Mouse (Mus musculus) Muller cell, postnatal 12 days (primary cell): ENCODE data around the gene Top3a.
A peak's percentile ranks its signal among the peaks of the same experiment; 100 is the strongest.

Experiments used
- DNase-seq: peaks from one replicate; pipeline ENCODE4 v3.0.0-alpha.2; 2015; ENCODE audit errors: inconsistent ontology term

Top3a gene

DNA sequence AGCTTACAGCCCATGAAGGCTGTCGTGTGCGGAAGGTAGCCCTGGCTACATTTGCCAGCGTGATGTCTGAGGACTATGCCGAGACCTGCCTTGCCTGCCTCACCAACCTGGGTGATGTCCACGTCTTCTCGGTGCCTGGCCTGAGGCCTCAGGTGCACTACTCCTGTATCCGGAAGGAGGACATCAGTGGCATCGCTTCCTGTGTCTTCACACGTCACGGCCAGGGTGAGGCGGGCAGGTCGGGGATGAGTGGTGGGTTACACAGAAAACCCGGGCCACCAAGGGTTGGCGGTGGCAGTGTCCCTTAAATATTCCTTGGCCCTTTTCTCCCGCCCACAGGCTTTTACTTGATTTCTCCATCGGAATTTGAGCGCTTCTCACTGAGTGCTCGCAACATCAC lies 65.1 kb downstream of the Top3a start:
- DNase-seq, result no peak

DNA sequence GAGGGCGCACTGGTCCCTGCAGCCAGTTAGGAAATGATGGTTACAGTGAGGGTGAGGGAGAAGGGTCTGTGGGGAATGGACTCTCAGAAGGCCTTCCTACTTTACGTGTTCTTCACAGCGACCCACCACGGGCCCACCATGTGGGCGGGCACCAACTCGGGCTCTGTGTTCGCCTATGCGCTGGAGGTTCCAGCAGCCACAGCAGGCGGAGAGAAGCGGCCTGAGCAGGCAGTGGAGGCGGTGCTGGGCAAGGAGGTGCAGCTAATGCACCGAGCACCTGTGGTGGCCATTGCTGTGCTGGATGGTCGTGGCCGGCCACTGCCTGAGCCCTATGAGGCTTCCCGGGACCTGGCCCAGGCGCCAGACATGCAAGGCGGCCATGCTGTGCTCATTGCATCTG lies 65.9 kb downstream of the Top3a start:
- DNase-seq, result no peak

DNA sequence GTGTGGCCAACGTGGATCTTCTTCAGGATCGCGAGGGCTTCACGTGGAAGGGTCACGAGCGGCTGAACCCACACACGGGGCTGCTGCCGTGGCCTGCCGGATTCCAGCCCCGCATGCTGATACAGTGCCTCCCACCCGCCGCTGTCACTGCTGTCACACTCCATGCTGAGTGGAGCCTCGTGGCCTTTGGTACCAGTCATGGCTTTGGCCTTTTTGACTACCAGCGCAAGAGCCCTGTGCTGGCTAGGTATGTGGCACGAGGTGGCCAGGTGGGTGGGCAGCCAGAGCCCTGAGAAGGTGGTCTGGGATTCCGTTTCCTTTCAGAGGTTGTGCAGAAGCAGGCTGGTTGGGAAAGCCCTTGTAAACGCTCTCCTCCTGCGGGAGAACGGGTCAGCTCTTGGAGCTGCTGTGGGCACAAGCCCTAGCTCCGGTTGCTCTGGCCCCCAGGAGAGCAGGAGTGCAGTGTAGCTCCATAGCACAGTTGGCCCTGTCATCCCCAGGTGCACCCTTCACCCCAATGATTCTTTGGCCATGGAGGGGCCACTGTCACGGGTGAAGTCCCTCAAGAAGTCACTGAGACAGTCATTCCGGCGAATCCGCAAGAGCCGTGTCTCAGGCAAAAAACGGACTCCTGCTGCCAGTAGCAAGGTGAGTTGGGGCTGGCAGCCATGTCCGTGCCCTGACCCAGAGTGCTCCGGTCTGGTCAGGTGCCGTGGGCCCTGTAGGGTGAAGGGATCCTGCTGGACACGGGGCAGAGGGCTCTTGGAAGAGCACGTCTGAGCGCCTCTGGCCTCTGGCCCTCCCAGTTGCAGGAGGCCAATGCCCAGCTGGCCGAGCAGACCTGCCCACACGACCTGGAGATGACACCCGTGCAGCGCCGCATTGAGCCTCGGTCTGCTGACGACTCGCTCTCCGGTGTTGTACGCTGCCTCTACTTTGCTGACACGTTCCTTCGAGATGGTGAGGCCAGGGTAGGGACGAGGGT lies 67.4 kb downstream of the Top3a start:
- DNase-seq, result no peak

DNA sequence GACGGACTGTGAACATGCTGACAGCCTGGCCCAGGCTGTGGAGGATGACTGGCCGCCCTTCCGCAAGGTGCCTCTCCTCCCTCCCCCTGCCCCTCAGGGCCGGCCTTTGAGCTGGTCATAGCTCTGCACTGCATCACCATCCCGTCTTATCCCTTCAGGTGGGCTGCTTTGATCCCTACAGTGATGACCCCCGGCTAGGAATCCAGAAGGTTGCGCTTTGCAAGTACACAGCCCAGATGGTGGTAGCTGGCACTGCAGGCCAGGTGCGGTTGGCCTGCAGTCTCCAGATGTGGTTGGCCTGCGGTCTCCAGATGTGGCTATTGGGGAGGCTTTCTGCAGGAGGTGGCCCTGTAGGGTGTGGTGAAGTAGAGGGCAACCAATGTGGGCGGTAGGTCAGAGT lies 68.5 kb downstream of the Top3a start:
- no peak for DNase-seq

DNA sequence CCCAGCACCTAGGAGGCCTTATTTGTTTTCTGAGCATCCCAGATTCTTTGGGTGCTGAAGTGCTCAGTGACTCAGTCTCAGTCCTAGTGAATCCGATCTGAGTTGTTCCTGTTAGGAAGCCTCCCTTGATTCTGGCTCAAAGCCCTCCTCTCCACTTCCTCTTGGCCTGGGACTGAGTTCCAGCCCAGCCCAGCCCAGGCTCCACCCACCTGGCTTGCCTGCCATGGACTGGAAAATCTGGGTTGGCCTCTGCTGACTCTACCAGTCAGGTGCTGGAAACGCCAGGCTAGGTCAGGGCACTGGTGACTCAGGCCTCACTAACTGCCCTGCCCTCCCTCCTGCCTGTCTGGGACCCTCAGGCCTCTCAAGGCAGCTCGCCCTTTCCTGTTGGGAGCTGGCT lies 69.5 kb downstream of the Top3a start:
- DNase-seq, result peak; percentile 95

DNA sequence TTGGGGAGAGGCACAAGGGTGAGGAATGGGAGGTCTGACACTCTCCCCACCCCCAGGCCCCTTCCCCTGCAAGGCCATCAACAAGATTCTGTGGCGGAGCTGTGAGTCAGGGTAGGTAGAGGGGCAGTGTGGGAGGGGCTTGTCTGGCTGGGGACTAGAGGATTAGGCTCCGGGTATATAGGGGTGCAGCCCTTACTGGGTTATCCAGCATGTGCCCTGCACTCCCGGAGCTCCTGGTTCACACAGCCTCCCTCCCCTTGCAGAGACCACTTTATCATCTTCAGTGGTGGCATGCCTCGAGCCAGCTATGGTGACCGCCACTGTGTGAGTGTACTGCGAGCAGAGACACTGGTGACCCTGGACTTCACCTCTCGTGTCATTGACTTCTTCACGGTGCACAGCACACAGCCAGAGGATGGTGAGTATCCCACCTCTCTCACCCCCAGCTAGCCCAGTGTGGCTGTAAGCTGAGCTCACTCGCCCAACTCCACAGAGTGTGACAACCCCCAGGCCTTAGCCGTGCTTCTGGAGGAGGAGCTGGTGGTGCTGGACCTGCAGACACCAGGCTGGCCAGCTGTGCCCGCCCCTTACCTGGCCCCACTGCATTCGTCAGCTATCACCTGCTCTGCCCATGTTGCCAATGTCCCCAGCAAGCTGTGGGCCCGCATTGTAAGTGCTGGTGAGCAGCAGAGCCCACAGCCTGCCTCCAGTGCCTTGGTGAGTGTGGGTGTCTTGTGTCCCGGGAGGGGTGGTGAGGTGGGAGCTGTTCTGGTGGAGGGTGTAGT lies 70.3 kb downstream of the Top3a start:
- DNase-seq, result no peak

DNA sequence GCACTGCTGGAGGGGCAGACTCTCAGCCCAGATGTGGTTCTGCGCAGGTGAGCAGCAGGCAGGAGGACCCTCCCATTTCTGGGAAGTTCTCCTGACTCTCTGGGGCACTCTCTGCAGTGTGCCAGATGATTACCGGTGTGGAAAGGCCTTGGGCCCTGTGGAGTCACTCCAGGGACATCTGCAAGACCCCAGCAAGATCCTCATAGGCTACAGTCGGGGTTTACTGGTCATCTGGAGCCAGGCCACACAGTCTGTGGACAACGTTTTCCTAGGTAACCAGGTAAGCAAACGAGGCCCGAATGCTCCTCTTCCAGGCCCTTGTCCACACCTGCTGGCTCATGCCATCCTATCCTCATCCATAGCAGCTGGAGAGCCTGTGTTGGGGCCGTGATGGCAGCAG lies 71.1 kb downstream of the Top3a start:
- DNase-seq, result no peak

DNA sequence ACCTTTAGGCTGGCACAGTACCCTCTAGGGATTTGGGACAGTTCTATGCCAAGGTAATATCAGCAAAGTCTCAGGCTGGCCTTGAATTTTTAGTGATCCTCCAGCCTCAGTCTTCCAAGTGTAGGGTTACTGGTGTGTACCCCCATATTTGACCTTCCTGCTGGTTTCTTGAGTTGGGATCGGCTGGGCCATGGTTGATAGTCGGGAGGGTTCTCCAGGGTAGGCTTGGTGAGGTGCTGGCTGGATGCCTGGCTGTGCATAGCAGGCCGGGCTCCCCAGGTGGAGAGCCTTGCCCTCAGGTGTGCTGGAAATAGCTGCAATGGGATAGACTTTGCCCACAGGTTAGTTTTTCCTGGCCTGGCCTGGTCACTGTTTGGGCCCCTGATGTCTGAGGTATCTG lies 71.9 kb downstream of the Top3a start:
- DNase-seq, result no peak

DNA sequence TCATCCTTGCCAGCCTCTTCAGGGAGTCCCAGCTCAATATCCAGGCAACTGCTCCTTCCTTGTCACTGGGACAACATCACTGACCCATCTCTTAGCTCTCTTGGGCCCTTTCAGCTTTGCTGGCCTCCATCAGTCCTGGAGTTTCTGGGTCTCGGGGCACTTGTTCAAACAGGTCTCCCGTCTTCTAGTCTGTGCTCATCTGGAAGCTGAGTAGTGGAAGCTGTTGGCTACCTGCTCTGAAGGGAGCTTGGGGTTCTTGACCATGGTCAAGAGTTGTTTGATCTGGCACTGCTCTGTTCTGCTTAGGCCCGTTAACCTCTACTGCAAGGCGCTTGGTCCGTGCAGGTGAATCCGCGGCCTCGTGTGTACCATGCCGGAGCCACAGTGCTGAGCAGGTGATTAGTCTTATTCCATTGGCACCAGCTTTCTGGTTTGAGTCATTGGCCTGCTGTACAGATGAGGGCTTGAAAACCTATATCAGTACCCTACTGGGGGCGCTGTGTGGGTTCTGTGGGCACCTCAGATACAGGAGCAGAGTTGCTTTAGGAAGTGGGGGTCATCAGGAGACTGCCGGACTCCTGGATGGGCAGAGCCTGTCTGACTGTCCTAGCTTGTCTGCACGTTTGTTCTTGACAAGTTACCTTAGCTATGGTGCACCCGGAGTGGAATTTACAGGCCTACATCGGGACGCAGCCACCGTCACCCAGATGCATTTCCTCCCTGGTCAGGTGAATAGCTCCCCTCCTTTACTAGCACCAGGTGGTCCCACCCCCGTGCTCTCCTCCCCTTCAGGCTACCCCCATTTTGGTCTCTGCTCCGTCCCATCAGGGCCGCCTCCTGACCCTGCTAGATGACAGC lies 72.9 kb downstream of the Top3a start:
- DNase-seq, result no peak

DNA sequence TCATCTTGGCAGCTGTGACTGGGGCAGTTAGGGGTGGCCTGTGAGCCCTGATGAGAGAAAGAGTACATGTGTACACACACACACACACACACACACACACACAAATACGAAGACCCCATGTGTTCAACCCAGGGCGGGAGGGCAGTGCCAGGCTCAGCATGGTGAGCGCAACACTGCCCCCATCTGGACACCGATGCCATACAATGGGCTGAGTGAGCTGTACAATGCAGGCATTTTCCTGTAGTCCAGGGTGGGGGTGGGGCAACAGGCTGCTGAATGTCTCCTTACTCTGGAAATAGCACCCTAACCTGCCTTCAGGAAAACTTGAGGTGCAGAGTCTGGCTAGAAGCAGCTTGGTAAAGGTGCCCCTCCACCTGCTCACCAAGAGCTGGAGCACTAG lies 74.0 kb downstream of the Top3a start:
- peak; percentile 27 for DNase-seq

DNA sequence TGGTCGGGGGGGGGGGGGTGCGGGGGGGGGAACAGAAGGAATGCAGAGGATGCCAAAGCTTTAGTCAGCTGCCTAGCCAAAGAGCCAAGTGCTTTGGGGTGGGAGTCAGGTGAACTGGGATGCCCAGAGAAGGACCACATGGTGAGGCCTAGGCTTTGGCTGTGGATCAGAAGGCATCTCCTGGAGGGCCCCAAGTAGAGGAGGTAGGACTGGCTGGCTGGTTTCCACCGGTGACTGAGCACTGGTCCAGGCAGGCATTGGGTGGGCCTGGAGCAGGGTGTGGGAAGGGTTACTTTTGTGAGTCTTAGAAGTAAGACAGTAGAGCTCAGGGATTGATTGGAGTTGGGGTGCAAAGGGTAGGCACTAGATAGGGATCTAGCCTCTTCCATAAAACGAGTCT lies 75.6 kb downstream of the Top3a start:
- no peak for DNase-seq

DNA sequence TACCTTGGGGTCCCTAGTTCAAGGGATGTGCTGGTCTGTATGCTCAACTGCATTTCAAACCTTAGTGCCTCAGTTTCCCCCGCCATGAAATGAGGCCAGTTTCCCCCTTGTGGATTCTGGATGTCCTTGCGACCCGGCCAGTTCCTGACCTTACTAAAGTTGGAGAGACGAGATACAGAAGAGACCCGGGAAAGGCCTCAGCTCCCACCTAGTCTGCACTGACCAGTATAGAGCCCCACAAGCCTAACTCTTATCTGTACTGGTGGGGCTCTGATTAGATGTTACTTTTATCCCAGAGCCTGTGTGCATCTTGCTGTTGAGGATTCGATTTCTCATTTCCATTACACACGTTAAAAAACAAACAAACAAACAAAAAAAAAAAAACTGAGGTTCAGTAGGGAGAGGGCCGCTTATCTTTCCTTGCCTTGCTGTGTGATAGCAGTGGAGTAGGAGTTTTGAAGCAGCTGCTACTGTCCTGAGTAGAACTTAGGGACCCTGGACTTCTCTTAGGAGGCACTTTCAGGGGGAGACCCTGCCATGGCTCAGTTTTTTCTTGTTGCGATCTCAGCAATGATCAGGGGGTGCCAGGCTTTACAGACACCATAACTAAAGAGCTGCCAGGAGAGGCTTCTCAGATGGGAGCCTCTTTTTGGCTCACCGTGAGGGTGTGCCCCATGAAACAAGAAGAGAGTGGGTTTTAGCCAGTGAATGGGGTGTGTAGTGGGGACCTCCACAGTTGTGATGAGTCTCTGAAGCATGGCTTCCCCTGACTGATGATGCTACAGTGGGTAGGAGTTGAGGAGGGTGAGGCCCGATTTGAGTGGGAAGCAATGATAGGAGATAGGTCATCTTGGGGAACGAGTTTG lies 76.6 kb downstream of the Top3a start:
- no peak for DNase-seq

DNA sequence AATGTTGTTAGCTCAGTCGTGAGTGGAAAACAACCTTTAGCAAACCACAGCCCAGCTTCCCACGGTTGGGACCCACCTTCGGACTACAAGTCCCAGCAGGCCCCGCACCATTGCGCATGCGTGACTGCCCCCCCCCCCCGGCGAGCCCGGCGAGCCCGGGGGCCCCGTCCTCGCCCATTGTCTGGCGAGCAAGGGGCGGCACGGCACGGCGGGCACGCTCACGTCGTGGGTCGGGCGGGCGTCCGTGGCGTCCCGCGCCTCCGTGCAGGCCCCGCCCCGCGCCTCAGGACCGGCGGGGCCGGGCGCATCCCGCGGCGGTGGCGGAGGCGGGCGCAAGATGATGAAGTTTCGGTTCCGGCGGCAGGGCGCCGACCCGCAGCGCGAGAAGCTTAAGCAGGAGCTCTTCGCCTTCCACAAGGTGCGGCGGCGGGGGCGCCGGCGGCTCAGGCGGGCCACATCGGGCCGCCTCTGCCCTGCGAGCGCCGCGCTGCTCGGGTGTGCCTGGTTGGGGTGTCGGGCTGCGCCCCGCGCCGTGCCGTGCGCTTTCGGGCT lies 77.6 kb downstream of the Top3a start, which contains the start of gene Llgl1:
TSS of gene Llgl1 (plus strand) at position 200 of the 552 bp plus-strand sequence.
- DNase-seq, result peak; percentile 97

DNA sequence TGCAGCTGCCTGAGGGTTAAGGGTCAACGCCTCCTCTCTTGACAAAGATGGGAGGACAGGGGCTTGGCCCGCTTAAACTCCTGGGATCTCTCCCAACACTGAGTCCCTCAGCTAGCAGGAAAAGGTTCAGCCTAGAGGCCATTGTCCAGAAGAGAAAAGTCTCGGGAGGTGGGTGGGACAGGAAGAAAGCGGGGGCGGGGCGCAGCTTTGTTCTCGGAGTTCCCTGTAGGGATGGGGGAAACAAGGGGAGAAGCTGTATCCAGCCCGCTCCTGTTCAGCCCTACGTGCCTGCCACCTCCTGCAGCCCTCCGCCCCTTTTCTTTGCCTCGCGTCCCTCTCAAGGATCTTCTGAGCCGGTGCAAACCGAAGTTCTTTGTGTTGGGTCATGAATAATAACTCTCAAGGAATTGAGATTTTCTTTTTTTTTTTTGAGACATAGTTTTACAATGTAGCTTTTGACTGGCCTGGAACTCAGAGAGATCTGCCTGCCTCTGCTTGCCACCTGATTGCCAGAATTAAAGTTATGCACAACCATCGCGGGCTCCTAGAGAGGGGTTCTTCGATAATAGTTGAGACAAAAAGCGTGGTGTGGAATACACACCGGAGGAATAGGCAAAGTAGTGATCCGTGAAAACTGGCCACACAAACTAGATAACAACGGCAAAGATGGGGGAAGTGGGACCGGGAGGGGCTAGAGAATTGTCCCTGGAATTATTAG lies 78.2 kb downstream of the Top3a start:
- DNase-seq, result peak; percentile 84

DNA sequence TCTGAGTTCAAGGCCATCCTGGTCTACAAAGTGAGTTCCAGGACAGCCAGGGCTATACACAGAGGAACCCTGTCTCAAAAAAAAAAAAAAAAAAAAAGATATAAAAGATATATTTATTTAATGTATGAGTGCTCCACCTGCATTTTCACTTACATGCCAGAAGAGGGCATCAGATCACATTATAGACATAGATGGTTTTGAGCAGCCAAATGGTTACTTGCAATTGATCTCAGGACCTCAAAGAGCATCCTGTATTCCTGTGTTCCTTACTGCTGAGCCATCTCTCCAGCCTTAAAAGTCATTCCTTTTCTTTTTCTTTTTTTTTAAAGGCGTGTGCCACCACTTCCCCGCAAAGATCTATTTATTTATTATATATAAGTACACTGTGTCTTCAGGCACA lies 79.6 kb downstream of the Top3a start:
- DNase-seq, result peak; percentile 53

DNA sequence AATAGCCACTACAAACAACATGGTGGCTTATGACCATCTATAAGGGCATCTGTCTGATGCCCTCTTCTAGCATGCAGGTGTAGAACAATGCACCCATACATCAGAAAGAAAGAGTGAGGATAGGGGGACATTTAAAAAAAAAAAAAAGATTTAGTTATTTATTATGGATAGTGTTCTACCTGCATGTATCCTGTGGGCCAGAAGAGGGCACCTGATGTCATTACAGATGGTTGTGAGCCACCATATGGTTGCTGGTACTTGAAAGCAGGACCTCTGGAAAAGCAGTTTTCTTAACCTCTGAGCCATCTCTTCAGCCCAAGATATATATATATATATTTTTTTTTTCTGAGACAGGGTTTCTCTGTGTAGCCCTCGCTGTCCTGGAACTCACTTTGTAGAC lies 81.0 kb downstream of the Top3a start:
- DNase-seq, result no peak
